Mouse (Mus musculus) lung, postnatal 14 days (tissue): ENCODE measurements around the gene Srsf3.

ENCODE experiments used
- DNase-seq: peaks from one replicate; pipeline ENCODE4 v3.0.0; 2021

Srsf3 gene

GRCm38 (mm10) chr17:29047697-29048514 is 15.5 kb downstream of the Srsf3 start:
- DNase-seq = no peak

GRCm38 (mm10) chr17:29048748-29049507 is 16.5 kb downstream of the Srsf3 start:
- peak; percentile 90 for DNase-seq

GRCm38 (mm10) chr17:29049508-29049889 is 17.1 kb downstream of the Srsf3 start:
- DNase-seq = no peak

- DNase-seq = no peak
Observed at GRCm38 (mm10) chr17:29049923-29050322, 17.5 kb downstream of the Srsf3 start.

- DNase-seq = no peak
Observed at GRCm38 (mm10) chr17:29050791-29051190, 18.4 kb downstream of the Srsf3 start.

GRCm38 (mm10) chr17:29053067-29053466 is 20.6 kb downstream of the Srsf3 start:
- DNase-seq = no peak

GRCm38 (mm10) chr17:29053841-29054240 is 21.4 kb downstream of the Srsf3 start:
- peak; percentile 72 for DNase-seq

GRCm38 (mm10) chr17:29054429-29054828 is 22.0 kb downstream of the Srsf3 start:
- no peak for DNase-seq

- no peak for DNase-seq
Observed at GRCm38 (mm10) chr17:29055586-29055985, 23.2 kb downstream of the Srsf3 start.

GRCm38 (mm10) chr17:29056207-29056606 is 23.8 kb downstream of the Srsf3 start:
- DNase-seq = no peak

- DNase-seq = no peak
Observed at GRCm38 (mm10) chr17:29056699-29057151, 24.3 kb downstream of the Srsf3 start.

- no peak for DNase-seq
Observed at GRCm38 (mm10) chr17:29057361-29057890, 25.0 kb downstream of the Srsf3 start.

- DNase-seq = peak; percentile 50
Observed at GRCm38 (mm10) chr17:29057961-29058360, 25.5 kb downstream of the Srsf3 start.

GRCm38 (mm10) chr17:29058487-29058886 is 26.1 kb downstream of the Srsf3 start:
- DNase-seq = no peak

GRCm38 (mm10) chr17:29059581-29059980 is 27.2 kb downstream of the Srsf3 start:
- no peak for DNase-seq

- no peak for DNase-seq
Observed at GRCm38 (mm10) chr17:29060946-29061345, 28.5 kb downstream of the Srsf3 start.

- no peak for DNase-seq
Observed at GRCm38 (mm10) chr17:29062119-29063035, 29.9 kb downstream of the Srsf3 start.

- DNase-seq = no peak
Observed at GRCm38 (mm10) chr17:29063121-29063987, 30.9 kb downstream of the Srsf3 start.

GRCm38 (mm10) chr17:29063988-29064285 is 31.5 kb downstream of the Srsf3 start:
- no peak for DNase-seq

- no peak for DNase-seq
Observed at GRCm38 (mm10) chr17:29065245-29065940, 33.0 kb downstream of the Srsf3 start.

- no peak for DNase-seq
Observed at GRCm38 (mm10) chr17:29065971-29066370, 33.5 kb downstream of the Srsf3 start.
